Mouse (Mus musculus) E14TG2a.4 (cell line): ENCODE results near the gene Wsb2.

Experiments
- CTCF ChIP-seq: conservative IDR thresholded peaks from 2 replicates; pipeline ENCODE4 v1.5.1; 2014; ENCODE audit warnings: low read length
- NANOG ChIP-seq: IDR thresholded peaks from 2 replicates; pipeline ENCODE4 v1.6.1; 2014; ENCODE audit warnings: borderline replicate concordance, low read length, mixed read lengths

DNA sequence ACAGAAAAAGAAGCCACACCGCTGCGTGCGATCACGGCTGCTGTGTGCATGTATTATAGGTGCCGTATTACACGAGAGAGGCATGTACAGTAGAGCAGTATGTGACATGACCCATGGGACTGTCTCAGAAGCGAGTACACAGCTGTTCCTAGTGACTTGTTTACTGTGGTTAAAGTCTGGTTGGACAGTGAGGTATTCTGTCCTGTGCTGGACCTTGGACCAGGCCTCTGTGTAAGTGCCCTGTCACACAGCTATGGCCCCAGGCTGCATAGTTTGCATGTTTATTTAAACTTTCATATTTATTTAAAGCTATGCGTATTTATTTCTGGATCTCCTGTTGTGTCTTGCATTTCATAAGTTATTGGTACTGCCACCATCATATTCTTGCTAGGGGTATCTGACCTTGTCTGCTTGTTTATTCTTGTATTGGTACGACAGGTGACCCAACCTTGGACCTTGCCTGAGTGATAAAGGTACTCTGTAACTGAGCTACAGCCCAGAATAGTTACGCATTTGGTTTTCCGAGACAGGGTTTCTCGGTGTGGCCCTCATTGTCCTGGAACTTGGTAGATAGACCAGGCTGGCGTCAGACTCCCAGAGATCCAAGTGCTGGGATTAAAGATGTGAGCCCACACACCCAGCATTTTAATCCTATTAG is 8.9 kb downstream of the Wsb2 start:
- TF ChIP-seq CTCF, result no peak
- TF ChIP-seq NANOG, result no peak
